Mouse (Mus musculus): ENCODE data around the gene Gjb3. TPM values are rescaled to one million over a fixed set of nuclear protein-coding genes. Genes with fewer than 3 reads are reported as not detected.

Gene Gjb3
- total RNA-seq, 2 experiments from 2014 or later = 0.43 TPM; not detected in 1

DNA sequence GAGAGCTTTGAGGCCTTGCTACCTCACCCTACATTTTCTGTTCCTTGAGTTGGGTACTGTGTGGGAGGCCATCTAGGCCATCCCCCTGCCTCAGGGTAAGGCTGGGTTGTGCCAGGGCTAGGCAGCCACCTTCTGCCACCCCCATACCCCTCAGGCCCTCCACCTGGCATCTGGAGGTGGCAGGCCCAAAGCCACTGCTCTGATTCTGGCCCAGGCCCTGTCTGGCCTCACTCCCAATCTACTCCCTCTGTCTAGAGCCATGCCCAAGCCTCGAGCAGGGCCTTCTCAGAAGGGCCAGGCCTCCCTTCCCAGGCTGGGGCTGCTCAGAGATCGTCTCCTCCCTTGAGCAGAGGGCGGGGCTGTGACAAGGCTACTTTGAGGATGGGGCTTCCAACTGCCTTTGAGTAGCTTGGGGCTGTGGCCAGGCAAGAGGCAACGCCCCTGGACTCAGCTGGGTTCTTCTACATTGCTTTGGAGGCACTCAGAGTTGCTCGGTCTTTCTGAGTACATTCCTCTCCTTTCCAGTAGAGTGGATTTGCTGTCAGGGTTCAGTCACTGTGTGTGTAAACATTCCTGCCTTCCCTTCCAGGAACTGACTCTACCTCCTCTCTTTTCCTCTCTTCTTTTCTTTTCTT, 4.3 kb upstream of the Gjb3 start:
- DNase-seq = no peak

DNA sequence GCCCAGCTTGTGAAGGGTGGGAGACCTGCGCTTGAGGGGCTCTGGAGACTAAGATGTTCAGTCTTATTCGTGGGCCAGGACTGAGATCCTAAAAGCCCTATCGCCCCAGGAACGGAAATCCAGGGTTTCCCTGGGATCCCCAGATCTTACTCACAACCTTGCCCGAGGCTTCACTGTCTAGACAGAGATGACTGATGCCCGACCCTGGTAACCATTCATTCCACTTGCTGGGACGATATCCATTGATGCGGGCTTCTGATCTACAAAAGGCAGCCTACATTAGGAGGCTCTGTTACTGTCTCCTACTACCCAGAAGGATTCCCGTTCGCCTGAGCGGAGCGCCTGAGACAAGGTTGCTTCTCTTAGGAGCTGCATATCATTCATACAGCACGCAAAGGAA, 527 bp upstream of the Gjb3 start:
- no peak for DNase-seq

DNA sequence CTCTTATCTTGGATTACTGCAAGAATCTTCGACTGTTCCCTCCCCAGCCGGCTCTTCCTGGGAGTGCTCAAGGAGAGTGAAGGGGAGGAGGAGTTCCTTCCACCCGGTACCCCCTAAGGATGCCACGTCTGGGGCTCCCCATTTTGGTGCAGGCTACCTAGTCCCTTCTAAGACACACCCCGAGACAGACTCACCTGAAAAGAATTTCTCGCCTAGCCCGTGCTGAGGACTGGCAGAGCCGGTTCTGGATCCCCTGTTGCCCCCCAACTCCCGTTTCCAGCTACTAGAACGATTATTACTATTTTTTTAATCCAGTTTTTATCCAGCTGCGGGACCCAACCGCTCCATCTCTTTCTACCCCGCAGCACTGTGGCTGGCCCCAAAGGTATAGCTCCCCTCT, 893 bp downstream of the Gjb3 start:
- no peak for DNase-seq

DNA sequence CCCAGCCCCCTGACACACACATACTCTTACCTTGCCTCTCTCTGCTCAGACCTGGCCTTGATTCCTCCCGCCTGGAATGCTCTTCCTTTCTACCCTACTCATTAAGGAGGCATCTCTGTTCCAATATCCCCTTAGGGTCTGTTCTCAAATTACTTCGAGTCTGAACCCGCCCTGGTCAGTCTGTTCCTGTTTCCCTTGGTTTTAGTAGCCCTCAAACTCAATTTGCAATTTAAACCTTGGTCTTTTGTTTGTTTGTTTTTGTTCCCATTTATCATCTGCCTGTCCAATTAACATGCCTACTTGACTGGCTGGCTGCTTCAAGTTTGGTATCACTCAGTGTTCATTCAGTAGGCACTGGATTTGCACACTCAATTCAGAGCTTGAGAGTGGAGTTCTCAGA, 1.6 kb downstream of the Gjb3 start:
- DNase-seq = no peak

DNA sequence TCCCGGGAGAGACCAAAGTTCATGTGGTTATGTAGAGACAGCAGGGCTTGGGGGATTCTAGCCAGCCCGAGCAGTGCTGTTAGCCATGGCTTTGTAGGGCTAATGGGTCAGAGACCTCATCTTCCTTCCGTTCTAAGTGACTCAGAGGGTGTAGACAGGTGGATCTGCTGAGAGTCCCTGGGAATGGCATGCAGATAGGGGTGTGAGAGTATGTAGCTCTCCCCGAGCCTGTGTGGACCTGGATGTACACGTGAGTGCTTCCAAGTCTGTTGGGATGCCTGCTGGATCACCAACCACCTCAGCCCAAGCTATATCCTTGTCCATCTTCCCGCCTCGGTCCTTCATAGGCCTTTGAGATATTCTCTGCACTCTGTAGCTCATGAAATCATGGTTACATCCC, 2.3 kb downstream of the Gjb3 start:
- no peak for DNase-seq

DNA sequence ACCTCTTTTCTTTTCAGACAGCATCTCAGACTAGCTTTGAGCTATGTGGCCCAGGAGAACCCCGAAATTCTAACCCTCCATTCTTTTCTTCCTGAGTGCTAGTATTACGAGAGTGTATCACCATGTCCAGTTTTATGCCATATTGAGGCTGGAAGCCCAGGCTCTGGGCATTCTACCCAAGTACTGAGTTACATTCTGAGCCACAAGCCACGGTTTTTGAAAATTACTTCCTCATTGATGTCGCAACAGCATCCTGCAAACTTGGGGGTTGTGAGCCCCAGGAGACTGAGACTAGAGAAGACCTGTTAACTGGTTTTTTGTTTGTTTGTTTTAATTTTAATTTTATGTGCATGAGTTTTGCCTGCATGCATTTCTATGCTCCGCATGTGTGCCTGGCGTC, 2.9 kb downstream of the Gjb3 start:
- no peak for DNase-seq

DNA sequence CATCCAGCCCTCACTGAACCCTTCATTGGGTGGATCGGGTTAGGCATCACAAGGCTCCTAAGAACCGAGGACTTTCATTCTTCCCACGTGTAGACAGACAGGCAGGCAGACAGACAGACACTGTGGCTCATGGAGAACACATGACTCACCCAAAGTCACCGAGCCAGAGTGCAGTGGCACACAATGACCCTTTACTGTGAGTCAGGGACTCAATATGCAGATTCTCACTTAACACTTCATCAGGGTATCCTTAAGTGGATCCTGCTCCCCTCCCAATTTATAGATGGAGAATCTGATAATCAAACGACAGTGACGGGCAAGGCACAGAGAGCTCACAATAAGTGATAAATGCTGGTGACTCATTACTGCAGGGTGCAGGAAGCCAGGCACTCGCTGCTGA, 3.4 kb downstream of the Gjb3 start:
- no peak for DNase-seq

DNA sequence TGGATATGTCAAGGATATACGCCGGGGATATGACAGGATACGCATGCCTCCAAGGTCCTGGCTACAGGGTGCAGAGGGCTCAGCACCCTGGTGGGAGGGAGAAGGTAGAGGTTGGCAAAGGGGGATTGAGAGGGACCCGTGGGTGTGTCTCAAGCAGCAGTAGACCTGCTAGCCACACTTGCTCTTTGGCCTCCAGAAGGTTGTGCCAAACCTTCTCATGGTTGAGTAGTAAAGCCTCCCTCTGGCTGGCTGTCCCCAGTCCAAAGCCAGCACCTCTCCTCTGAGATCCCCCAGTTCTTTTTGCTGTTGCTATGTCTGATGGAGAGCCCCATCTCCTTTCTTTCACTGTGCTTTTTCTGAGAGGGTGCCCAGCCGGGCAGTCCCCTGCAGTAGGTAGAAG, 5.4 kb downstream of the Gjb3 start:
- no peak for DNase-seq

DNA sequence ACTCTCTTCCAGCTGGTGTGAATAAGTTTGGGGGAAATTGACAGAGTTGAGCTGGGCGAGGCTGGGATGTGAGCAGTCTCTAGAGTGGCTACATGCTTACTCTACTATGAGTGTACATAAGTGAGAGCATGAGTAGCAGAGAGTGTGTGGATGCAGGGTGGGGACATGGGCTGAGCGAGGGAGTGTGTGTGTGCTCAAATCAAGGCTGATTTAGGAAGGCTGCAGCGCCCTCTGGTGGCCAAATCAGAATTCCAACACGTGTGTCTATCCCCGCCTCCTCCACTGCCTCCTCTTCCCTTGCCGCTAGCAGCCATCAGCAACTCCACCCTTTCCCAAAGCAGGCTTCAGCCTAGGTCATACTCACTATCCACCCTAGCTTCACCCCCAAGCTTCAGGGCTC, 5.9 kb downstream of the Gjb3 start:
- DNase-seq = peak; percentile 85

DNA sequence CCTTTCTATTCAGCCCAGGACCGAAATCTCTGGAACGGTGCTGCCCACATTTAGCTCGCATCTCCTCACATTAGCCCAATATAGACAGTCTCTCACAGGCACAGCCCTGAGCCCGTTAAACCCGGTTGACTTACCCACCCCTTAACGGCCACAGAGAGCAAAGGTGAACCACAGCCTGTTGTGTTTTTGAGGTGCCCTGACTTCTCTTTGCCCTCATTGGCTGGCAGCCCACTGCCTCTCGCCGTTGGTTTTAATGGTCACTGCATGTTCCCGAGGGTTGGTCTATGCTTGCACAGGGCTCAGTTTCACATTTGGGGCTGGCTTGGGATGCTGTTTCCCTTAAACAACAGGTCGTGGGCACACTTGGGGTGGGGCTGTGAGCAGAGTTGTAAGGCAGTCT, 6.3 kb downstream of the Gjb3 start:
- DNase-seq = no peak

DNA sequence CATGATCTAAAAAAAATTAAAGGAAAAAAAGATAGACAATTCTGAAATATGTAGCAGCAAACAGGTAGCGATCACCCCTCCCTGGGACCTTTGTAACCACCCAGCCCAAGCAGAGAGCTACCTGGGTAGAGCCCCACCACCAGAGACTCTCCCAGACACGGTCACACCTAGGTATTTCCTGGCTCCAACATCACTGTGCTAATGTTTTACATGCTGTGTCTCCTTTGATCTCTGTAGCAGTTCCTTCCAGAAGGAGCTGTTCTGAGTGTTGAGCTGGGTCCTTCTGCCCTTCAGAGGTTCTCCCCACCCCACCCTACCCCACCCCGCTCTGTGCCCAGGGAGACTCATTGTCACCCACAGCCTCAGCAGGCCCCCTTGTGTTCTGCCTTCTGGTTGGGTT, 7.0 kb downstream of the Gjb3 start:
- no peak for DNase-seq

DNA sequence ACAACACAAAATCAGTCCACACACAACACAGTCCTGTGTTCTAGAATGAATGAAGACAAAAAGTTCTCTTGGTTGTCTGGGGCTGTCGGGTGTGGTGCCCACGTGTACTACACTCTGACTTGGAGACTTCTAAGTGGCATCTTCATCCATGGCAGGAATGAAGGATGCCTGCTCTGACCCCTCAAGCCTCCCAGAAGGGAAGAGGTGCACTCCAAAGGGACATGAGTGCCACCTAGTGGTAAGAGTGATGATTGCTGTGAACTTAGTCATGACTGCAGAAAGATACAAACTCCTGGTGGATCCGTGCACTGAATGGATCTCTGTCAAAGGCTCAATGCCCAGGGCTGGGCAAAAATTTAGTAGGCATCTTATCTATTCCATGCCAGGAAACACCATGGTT, 11.0 kb downstream of the Gjb3 start:
- peak; percentile 87 for DNase-seq

DNA sequence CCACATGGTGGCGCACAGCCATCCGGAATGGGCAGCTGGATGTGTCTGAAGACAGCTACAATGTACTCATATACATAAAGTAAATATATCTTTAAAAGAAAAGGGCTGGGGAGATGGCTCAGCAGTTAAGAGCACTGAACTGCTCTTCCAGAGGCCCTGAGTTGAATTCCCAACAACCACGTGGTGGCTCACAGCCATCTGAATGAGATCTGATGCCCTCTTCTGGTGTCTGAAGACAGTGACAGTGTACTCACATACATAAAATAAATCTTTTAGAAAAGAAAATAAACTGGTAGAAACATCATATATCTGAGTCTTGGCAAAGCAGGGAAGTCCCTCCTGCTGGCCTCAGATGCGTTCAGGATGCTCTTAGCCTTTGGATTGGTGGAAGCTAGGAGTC, 13.5 kb downstream of the Gjb3 start:
- DNase-seq = no peak

DNA sequence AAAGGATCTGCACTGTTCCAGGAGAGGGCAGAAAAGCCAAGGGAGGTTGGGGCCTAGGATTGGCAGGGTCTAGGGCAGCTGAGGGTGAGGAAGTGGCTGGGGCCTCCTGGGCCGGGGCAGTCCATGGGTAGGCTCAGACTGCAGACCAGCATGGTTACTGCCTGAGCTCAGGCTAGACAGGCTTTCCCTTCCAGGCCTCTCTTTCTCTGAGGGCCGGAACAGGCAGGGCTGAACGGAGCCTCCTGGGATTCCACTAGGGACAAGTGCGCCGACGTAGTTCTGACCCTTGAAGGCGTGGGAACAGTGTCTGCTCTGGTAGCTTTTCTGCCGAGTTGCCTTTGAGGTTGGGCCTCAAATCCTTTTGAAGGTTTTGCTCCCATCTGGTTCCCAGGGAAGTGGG, 14.9 kb downstream of the Gjb3 start:
- no peak for DNase-seq

DNA sequence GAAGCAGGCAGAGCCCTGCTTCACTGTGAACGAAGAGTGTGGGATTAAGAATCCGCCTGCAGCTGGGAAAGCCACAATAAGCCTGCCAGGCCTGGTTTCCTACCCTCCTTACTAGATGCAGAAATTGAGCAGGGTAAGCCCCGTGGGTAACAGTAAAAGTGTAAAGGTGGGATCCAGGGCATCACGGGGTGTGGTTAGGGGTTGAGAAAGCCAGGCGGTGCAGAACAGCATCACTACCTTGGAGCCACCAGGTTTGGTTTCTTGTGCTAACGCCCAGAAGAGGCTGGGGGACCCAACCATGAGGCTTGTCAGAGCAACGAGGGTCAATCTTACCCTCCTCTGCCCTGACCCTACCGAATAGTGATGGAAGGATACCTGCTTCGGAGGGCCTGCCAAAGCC, 16.1 kb downstream of the Gjb3 start:
- no peak for DNase-seq

DNA sequence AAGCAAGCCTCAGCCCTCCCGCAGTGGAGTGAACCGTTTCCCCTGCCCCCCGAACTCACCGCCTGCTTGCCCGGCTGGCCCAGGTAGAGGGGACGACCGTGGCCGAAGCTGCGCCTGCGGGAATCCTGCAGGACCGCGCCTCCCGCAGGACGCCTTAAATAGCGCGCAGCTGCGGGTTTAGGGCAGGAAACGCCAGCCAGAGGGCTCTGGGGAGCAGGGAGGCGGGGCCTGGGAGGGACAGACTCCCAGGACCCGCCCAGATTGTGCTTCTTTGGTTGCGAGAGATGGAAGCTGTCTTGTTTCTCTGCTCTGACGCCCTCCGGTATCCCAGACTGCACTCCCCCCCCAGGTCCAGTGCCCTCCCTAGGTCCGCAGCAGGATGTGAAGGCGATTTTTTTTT, 16.8 kb downstream of the Gjb3 start, which contains the start of gene Gja4:
Gene Gja4 (minus strand): TSS at position 179 of the 400 bp plus-strand sequence.
- peak; percentile 86 for DNase-seq

DNA sequence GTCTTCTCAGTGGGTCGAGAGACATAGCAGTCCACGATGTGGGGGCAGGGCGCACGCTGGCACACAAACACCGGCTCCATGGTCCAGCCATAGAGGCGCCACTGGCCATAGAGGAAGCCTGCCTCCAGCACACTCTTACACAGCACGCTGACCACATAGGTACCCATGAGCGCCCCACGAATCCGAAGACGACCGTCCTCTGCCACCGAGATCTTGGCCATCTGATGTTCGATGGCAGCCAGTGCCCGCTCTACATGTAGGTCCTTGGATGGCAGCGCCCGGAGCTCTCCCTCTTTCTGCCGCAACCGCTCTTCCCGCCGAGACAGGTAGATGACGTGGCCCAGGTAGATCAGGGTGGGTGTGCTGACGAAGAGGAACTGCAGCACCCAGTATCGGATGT, 18.3 kb downstream of the Gjb3 start:
- no peak for DNase-seq

DNA sequence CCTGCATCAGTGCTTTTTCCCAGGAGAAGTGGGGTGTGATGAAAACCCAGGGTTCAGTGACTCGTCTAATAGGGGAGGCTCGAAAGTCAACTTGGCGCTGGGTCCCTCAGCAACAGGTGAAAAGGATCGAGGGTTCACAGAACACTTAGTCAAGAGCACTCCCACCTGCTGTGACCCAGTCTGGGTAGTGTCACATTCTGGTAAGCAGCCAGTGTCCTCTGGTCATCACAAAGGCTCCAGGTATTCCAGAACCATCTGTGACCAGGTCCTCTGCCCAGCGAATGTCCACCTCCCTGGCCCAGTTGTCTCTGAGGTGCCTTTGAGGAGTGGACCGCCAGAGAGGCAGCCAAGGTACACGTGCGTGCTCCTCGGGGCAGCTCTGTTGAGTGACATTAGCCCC, 19.1 kb downstream of the Gjb3 start:
- no peak for DNase-seq

DNA sequence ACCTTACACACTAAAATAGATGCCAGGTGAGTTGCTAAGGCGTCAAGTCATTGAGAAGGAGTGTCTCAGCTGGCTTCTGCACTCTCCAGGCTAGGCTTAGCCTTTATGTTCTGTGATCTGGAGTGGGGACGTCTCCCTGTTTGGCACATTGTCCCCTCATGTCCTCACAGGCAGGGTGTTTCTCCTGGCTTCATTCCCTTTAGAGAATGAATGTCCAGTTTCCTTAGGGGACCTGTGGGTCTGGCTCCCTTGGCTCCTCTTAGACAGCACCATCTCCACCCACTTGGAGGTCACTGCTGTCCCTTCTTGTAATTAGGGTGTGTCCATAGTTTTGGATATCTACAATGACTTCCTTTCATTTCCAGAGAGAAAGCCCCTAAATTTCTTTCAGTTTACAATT, 23.7 kb downstream of the Gjb3 start:
- no peak for DNase-seq

DNA sequence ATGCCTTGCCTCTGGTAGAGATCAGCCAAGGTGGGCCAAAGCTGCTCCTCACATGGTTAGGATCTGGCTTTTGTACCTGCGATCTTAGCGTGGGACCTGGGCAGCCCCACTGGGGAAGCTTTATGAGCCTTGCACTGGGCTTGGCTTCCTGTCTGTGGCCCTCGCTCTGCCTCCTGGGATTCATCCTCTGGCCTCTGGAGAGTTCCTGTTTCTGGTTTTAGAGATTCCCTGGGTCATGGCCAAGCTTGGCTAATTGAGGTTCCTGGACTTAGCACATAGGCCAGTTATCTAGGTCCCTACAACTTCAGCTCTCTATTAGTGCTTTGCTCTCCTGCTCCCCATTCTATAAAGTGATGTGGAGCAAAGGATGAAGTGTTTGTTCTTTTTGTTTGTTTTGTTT, 26.8 kb downstream of the Gjb3 start:
- peak; percentile 36 for DNase-seq

DNA sequence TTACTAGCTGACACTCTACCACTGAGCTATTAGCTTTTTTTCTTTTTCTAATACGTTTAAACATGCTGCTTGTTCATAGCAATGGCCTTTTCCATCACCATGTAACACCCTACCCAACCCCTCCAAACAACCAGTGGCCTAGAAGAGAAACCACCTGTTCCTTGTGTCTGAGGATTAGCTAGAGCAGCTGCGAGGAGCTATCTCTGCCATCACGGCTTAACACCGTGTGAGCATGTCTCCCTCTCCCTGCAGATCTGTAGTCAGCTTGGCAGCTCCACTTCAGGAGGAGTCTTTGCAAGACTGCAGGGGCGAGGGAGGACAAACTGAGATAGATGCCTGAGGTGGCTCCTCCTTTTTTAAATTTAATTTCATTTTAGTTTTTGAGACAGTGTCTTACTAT, 30.1 kb downstream of the Gjb3 start:
- no peak for DNase-seq

DNA sequence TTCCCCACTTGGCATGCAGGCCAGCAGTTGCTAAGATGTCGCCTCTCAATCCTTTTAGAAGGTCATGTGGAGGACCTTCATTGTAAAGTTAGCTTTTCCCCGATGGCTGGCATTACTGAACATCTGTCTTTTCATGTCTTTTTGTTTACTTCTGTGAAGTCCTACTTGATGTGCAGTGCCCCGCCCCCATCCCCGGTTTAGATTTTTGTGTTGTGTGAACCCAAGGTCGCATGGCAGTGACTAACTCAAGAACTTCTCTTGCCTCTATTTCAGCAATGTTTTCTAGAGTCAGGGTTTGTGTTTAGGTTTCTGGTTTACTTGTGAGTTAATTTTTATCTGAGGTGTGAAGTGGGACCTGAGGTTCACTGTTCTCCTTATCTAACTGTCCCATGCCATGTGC, 38.0 kb downstream of the Gjb3 start:
- no peak for DNase-seq

DNA sequence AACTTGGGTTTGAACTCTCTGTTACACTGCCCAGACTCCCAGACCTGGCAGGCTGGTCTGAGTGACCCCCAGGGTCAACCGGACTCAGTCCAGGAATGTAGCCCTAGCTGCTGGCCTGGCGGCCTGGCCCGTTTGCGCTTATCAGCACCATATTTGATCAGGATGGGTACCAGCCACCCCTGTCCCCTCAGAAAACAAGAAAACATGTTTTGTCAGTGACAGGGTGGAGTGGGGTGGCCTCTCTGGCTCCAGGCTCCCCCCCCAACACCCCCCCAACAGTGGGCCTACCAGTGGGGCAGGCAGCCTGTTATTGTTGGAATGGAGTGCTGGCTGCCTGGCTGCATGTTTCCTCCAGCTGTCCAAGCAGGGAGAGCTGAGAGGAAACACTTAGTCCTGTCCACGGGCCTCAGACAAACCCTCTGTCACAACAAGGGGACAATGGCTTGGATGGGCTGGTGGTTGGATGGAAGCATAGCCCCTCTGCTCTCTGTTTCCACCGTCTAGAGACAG, 41.5 kb downstream of the Gjb3 start:
- peak; percentile 57 for DNase-seq

DNA sequence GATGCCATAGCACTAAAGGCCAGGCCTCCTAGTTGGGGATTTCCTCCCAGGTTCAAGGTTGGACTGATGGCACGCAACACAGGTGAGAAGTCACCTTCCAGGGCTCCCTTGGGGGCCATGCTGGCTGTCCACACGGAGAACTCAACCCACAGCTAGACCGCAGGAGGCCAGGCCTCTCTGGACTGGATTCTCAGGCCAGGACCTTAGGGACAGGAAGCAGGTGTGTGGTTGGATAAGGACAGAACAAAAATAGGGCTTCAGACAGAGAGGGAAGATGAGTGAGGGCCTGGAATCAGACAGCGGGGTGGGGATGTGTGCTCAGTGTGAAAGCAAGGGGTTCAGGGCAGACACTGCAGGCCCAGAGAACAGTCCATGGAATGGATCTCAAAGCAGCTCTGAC, 43.7 kb downstream of the Gjb3 start:
- DNase-seq = no peak

DNA sequence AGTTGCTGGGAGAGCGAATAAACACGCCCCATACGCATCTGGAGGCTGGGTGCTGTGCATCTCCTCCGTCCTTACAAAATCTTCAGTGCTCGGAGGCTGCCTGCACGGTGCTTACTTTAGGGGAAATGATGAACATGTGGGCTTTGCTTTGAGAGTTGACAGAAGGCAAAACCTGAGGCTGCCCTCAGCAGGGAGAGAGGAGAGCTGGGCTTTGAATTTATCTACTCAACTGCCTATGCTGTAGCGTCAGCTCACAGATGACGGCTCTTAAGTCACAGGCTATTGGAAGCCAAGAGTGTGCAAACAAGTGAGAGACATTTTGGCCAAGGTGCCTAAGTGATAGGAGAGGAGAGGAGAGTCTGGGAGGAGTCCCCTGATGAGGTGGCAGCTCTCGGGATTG, 51.4 kb downstream of the Gjb3 start:
- no peak for DNase-seq

All from heart, postnatal 4 days (tissue).